Mouse (Mus musculus) ovary, postnatal 14 days (tissue): ENCODE data around the gene Wasf2.
A peak's percentile ranks its signal among the peaks of the same experiment; 100 is the strongest.

Source experiments
- DNase-seq: peaks from one replicate; pipeline ENCODE4 v3.0.0; 2022; ENCODE audit warnings: low spot score

The Wasf2 gene

GRCm38 (mm10) chr4:133101751-133102150 is 28.6 kb upstream of the Wasf2 start:
- no peak for DNase-seq

GRCm38 (mm10) chr4:133103525-133104193 is 26.6 kb upstream of the Wasf2 start:
- DNase-seq = no peak

GRCm38 (mm10) chr4:133104194-133104569 is 26.1 kb upstream of the Wasf2 start:
- no peak for DNase-seq

GRCm38 (mm10) chr4:133106691-133107090 is 23.6 kb upstream of the Wasf2 start:
- no peak for DNase-seq

GRCm38 (mm10) chr4:133107788-133108281 is 22.5 kb upstream of the Wasf2 start:
- no peak for DNase-seq

GRCm38 (mm10) chr4:133108481-133109334 is 21.6 kb upstream of the Wasf2 start:
- no peak for DNase-seq

GRCm38 (mm10) chr4:133109335-133109801 is 20.9 kb upstream of the Wasf2 start:
- no peak for DNase-seq

- DNase-seq = no peak
Measured at GRCm38 (mm10) chr4:133112175-133112838, 18.0 kb upstream of the Wasf2 start.

- DNase-seq = no peak
Measured at GRCm38 (mm10) chr4:133113351-133113882, 16.9 kb upstream of the Wasf2 start.

- no peak for DNase-seq
Measured at GRCm38 (mm10) chr4:133114762-133115161, 15.5 kb upstream of the Wasf2 start.

GRCm38 (mm10) chr4:133115721-133116429 is 14.4 kb upstream of the Wasf2 start:
- no peak for DNase-seq

- no peak for DNase-seq
Measured at GRCm38 (mm10) chr4:133116756-133117470, 13.4 kb upstream of the Wasf2 start.

GRCm38 (mm10) chr4:133117556-133118411 is 12.5 kb upstream of the Wasf2 start:
- peak; percentile 73 for DNase-seq

GRCm38 (mm10) chr4:133118775-133119375 is 11.4 kb upstream of the Wasf2 start:
- DNase-seq = no peak

GRCm38 (mm10) chr4:133119579-133119978 is 10.7 kb upstream of the Wasf2 start:
- no peak for DNase-seq

GRCm38 (mm10) chr4:133120833-133121321 is 9.4 kb upstream of the Wasf2 start:
- DNase-seq = no peak

GRCm38 (mm10) chr4:133121416-133121815 is 8.9 kb upstream of the Wasf2 start:
- DNase-seq = no peak

- DNase-seq = no peak
Measured at GRCm38 (mm10) chr4:133121974-133122637, 8.2 kb upstream of the Wasf2 start.

GRCm38 (mm10) chr4:133127079-133127478 is 3.2 kb upstream of the Wasf2 start:
- DNase-seq = no peak
